Mouse (Mus musculus): ENCODE results near the gene Fgfr2. TPM values are rescaled to one million over a fixed set of nuclear protein-coding genes. Genes with fewer than 3 reads are reported as not detected.

The Fgfr2 gene
- polyA plus RNA-seq, 1 experiment from 2014 or later = 110 TPM

- Histone ChIP-seq H3K4me1 (ENCODE audit: insufficient read depth, low read depth, low read length) (peaks cover 16% of the 10 kb centered on the region; the same call in 1 of the 2 replicates), H3K4me3 (ENCODE audit: low read depth, low read length) (peak within 1 kb of the TSS; percentile 35), H3K36me3 (ENCODE audit: insufficient read depth, low read length) (no peaks in the 10 kb centered on the region), H3K9me3 (ENCODE audit: low read length) (no peaks in the 10 kb centered on the region), H3K9ac (replicated peaks; ENCODE audit: low read depth) (no peak within 1 kb of the TSS), H3K4me2 (replicated peaks; ENCODE audit: low read depth, low read length) (peak within 1 kb of the TSS; percentile 57), H3K27me3 (replicated peaks; ENCODE audit: insufficient read depth, low read length) (peaks cover 71% of the 10 kb centered on the region), H3K27ac (ENCODE audit: low read length) (no peak within 1 kb of the TSS)
- DNase-seq (ENCODE audit: low spot score) (peak; percentile 8), ATAC-seq (no peak)
- TF ChIP-seq EP300 (IDR thresholded peaks at IDR 0.05) (no peak), CTCF (IDR thresholded peaks at IDR 0.05) (no peak)
- 2% methylated on average over 61 of the region's 65 CpGs for whole genome bisulfite sequencing
These were observed 1580.9 kb downstream of the Fgfr2 start, which contains the start of gene Hmx3 for GRCm38 (mm10) chr7:131542115-131542871. Gene Hmx3 (plus strand): TSS chr7:131542867.

GRCm38 (mm10) chr7:131541184-131542114 lies 1581.7 kb downstream of the Fgfr2 start:
- DNase-seq (ENCODE audit: low spot score) (no peak), ATAC-seq (no peak)
- TF ChIP-seq CTCF (IDR thresholded peaks at IDR 0.05) (no peak), EP300 (IDR thresholded peaks at IDR 0.05) (no peak)
- Histone ChIP-seq H3K9ac (replicated peaks; ENCODE audit: low read depth) (no peak overlapping the region), H3K27me3 (replicated peaks; ENCODE audit: insufficient read depth, low read length) (peaks cover 65% of the 10 kb centered on the region), H3K27ac (ENCODE audit: low read length) (no peak overlapping the region), H3K9me3 (ENCODE audit: low read length) (no peaks in the 10 kb centered on the region), H3K4me3 (ENCODE audit: low read depth, low read length) (peak overlapping the region; percentile 35), H3K36me3 (ENCODE audit: insufficient read depth, low read length) (no peaks in the 10 kb centered on the region), H3K4me1 (ENCODE audit: insufficient read depth, low read depth, low read length) (peaks cover 16% of the 10 kb centered on the region; the same call in 1 of the 2 replicates), H3K4me2 (replicated peaks; ENCODE audit: low read depth, low read length) (peak overlapping the region; percentile 57)
- 2% methylated on average over 41 of the region's 41 CpGs for WGBS

- H3K4me1 ChIP-seq (ENCODE audit: insufficient read depth, low read depth, low read length) = peaks cover 16% of the 10 kb centered on the region; the same call in 1 of the 2 replicates
- no peaks in the 10 kb centered on the region for H3K36me3 ChIP-seq (ENCODE audit: insufficient read depth, low read length)
- H3K4me2 ChIP-seq (replicated peaks; ENCODE audit: low read depth, low read length) = no peak overlapping the region
- DNase-seq (ENCODE audit: low spot score) (peak; percentile 91), ATAC-seq (peak; percentile 74)
- no peak overlapping the region for H3K27ac ChIP-seq (ENCODE audit: low read length)
- H3K9ac ChIP-seq (replicated peaks; ENCODE audit: low read depth) = no peak overlapping the region
- peaks cover 51% of the 10 kb centered on the region for H3K27me3 ChIP-seq (replicated peaks; ENCODE audit: insufficient read depth, low read length)
- WGBS = 2% methylated on average over 7 of the region's 7 CpGs
- TF ChIP-seq EP300 (IDR thresholded peaks at IDR 0.05) (no peak), CTCF (IDR thresholded peaks at IDR 0.05) (peak; percentile 87)
- H3K4me3 ChIP-seq (ENCODE audit: low read depth, low read length) = no peak overlapping the region
- H3K9me3 ChIP-seq (ENCODE audit: low read length) = no peaks in the 10 kb centered on the region
These were observed 1583.2 kb downstream of the Fgfr2 start for GRCm38 (mm10) chr7:131539979-131540378.

- no peaks in the 10 kb centered on the region for H3K4me1 ChIP-seq (ENCODE audit: insufficient read depth, low read depth, low read length)
- H3K27me3 ChIP-seq (replicated peaks; ENCODE audit: insufficient read depth, low read length) = no peaks in the 10 kb centered on the region
- H3K9ac ChIP-seq (replicated peaks; ENCODE audit: low read depth) = no peak overlapping the region
- 56% methylated on average over 2 of the region's 2 CpGs for WGBS
- no peak overlapping the region for H3K4me3 ChIP-seq (ENCODE audit: low read depth, low read length)
- no peak for ATAC-seq
- no peak overlapping the region for H3K27ac ChIP-seq (ENCODE audit: low read length)
- no peak overlapping the region for H3K4me2 ChIP-seq (replicated peaks; ENCODE audit: low read depth, low read length)
- no peaks in the 10 kb centered on the region for H3K36me3 ChIP-seq (ENCODE audit: insufficient read depth, low read length)
- DNase-seq (ENCODE audit: low spot score) = no peak
- TF ChIP-seq CTCF (IDR thresholded peaks at IDR 0.05) = no peak
- no peak for TF ChIP-seq EP300 (IDR thresholded peaks at IDR 0.05)
- no peaks in the 10 kb centered on the region for H3K9me3 ChIP-seq (ENCODE audit: low read length)
These were observed 1619.4 kb downstream of the Fgfr2 start for GRCm38 (mm10) chr7:131503739-131504138.

GRCm38 (mm10) chr7:131478403-131478802 lies 1644.7 kb downstream of the Fgfr2 start:
- WGBS = 90% methylated on average over 5 of the region's 5 CpGs
- no peak for TF ChIP-seq CTCF (IDR thresholded peaks at IDR 0.05)
- TF ChIP-seq EP300 (IDR thresholded peaks at IDR 0.05) = no peak

GRCm38 (mm10) chr7:131477140-131477539 lies 1646.0 kb downstream of the Fgfr2 start:
- Histone ChIP-seq H3K4me2 (replicated peaks; ENCODE audit: low read depth, low read length) (no peak overlapping the region), H3K4me3 (ENCODE audit: low read depth, low read length) (no peak overlapping the region), H3K27me3 (replicated peaks; ENCODE audit: insufficient read depth, low read length) (no peaks in the 10 kb centered on the region), H3K9ac (replicated peaks; ENCODE audit: low read depth) (no peak overlapping the region), H3K36me3 (ENCODE audit: insufficient read depth, low read length) (no peaks in the 10 kb centered on the region), H3K27ac (ENCODE audit: low read length) (no peak overlapping the region), H3K9me3 (ENCODE audit: low read length) (no peaks in the 10 kb centered on the region), H3K4me1 (ENCODE audit: insufficient read depth, low read depth, low read length) (no peaks in the 10 kb centered on the region)
- ATAC-seq = no peak
- DNase-seq (ENCODE audit: low spot score) = no peak
- 14% methylated on average over 8 of the region's 8 CpGs for WGBS
- TF ChIP-seq EP300 (IDR thresholded peaks at IDR 0.05) (no peak), CTCF (IDR thresholded peaks at IDR 0.05) (no peak)

More at GRCm38 (mm10) chr7:131478403-131478802, 1644.7 kb downstream of the Fgfr2 start:
- no peak overlapping the region for H3K4me3 ChIP-seq (ENCODE audit: low read depth, low read length)
- H3K4me1 ChIP-seq (ENCODE audit: insufficient read depth, low read depth, low read length) = no peaks in the 10 kb centered on the region
- DNase-seq (ENCODE audit: low spot score) (no peak), ATAC-seq (no peak)
- no peak overlapping the region for H3K27ac ChIP-seq (ENCODE audit: low read length)
- no peaks in the 10 kb centered on the region for H3K36me3 ChIP-seq (ENCODE audit: insufficient read depth, low read length)
- no peak overlapping the region for H3K9ac ChIP-seq (replicated peaks; ENCODE audit: low read depth)
- no peaks in the 10 kb centered on the region for H3K9me3 ChIP-seq (ENCODE audit: low read length)
- no peaks in the 10 kb centered on the region for H3K27me3 ChIP-seq (replicated peaks; ENCODE audit: insufficient read depth, low read length)
- H3K4me2 ChIP-seq (replicated peaks; ENCODE audit: low read depth, low read length) = no peak overlapping the region
